Comparison of ENCODE assay signal across 29 mouse cellular contexts in genomic region chr12:75806281-75806680, GRCm38 (mm10). TPM values are rescaled to one million over a fixed set of nuclear protein-coding genes. Genes with fewer than 3 reads are reported as not detected.
DNase-seq lines count a peak whose midpoint lies in the region; ATAC-seq and TF ChIP-seq lines count a peak whose summit lies in the region.
"Had no signal": no experiment of that assay in that cellular context is flagged by ENCODE, and none has a peak within 500 bp of the region (broad histone marks: within the 10 kb centered on the region; RNA-seq: fewer than 3 reads in every experiment).

No protein-coding gene starts in this region.

- H3K27me3 ChIP-seq in liver, adult 2 months (ENCODE audit: control insufficient read depth, insufficient read depth, low read length): no peaks in the 10 kb centered on the region
- no peaks in the 10 kb centered on the region for H3K27me3 ChIP-seq in liver, postnatal 0 days (ENCODE audit: insufficient read depth, low read length)
- no peaks in the 10 kb centered on the region for H3K27me3 ChIP-seq in intestine, embryonic 16.5 days (replicated peaks; ENCODE audit: control insufficient read depth, insufficient read depth, low read length)
- H3K27me3 ChIP-seq: forebrain, embryonic 13.5 days; hindbrain, embryonic 15.5 days; kidney, embryonic 15.5 days; limb, embryonic 13.5 days; liver, embryonic 12.5 days; neural tube, embryonic 13.5 days had no signal

- peak; percentile 33 for DNase-seq in adrenal gland, adult 2 months
- DNase-seq in adrenal gland, adult 8-10 months: no peak
- peak; percentile 28 for DNase-seq in cerebellum, adult 18-20 months
- DNase-seq in cerebellum, adult 9-11 months: no peak
- peak; percentile 38 for DNase-seq in liver, adult 2 months (ENCODE audit: extremely low read depth, low read depth, low spot score)
- DNase-seq in liver, postnatal 0 days: no peak
- no peak for DNase-seq in spleen, adult 18-20 months
- DNase-seq: gastrocnemius, postnatal 10 days; heart, postnatal 14 days; kidney, adult 18-20 months; lung, adult 18-20 months; lung, postnatal 10 days; right cerebral cortex, postnatal 4 days; thymus, adult 2 months; thymus, postnatal 36 days had no signal

- 76% methylated on average over 4 of the region's 4 CpGs for WGBS in liver, adult 2 months
- 70% methylated on average over 4 of the region's 4 CpGs for WGBS in liver, postnatal 0 days (ENCODE audit: insufficient replicate concordance)
- WGBS in intestine, embryonic 16.5 days: 78% methylated on average over 4 of the region's 4 CpGs

- no peak for ATAC-seq in liver, postnatal 0 days
- no peak for ATAC-seq in intestine, embryonic 16.5 days
- ATAC-seq: forebrain, embryonic 13.5 days; inflammation-experienced regulatory T-cells, adult 6 months; liver, embryonic 12.5 days had no signal

- no peak overlapping the region for H3K4me3 ChIP-seq in liver, adult 2 months (ENCODE audit: insufficient read depth, low read depth, low read length)
- H3K4me3 ChIP-seq in liver, postnatal 0 days (ENCODE audit: low read depth, low read length): no peak overlapping the region
- no peak overlapping the region for H3K4me3 ChIP-seq in intestine, embryonic 16.5 days (ENCODE audit: low read length)
- H3K4me3 ChIP-seq: forebrain, embryonic 13.5 days; hindbrain, embryonic 10.5 days; hindbrain, embryonic 15.5 days; kidney, embryonic 15.5 days; layer of hippocampus, adult 2 months; limb, embryonic 13.5 days; liver, embryonic 12.5 days; midbrain, embryonic 10.5 days; myocyte; neural tube, embryonic 13.5 days had no signal

- no peaks in the 10 kb centered on the region; the same call in 1 of the 2 replicates for H3K79me2 ChIP-seq in liver, adult 2 months (ENCODE audit: control insufficient read depth, insufficient read depth, low read length)

- H3K4me1 ChIP-seq in liver, adult 2 months (ENCODE audit: control insufficient read depth, insufficient read depth, low read length): no peaks in the 10 kb centered on the region
- no peaks in the 10 kb centered on the region for H3K4me1 ChIP-seq in liver, postnatal 0 days (ENCODE audit: insufficient read depth)
- H3K4me1 ChIP-seq in intestine, embryonic 16.5 days (ENCODE audit: control insufficient read depth, insufficient read depth, low read length): no peaks in the 10 kb centered on the region
- H3K4me1 ChIP-seq: forebrain, embryonic 13.5 days; hindbrain, embryonic 10.5 days; hindbrain, embryonic 15.5 days; kidney, embryonic 15.5 days; limb, embryonic 13.5 days; liver, embryonic 12.5 days; midbrain, embryonic 10.5 days; neural tube, embryonic 13.5 days had no signal

- TF ChIP-seq POLR2A in liver, adult 2 months (IDR thresholded peaks at IDR 0.05; ENCODE audit: extremely low read depth, insufficient read depth, low read length): no peak

- H3K9me3 ChIP-seq in liver, postnatal 0 days (ENCODE audit: low read length): no peaks in the 10 kb centered on the region
- H3K9me3 ChIP-seq in intestine, embryonic 16.5 days (ENCODE audit: control insufficient read depth, low read length): no peaks in the 10 kb centered on the region
- H3K9me3 ChIP-seq: forebrain, embryonic 13.5 days; G1E; hindbrain, embryonic 10.5 days; hindbrain, embryonic 15.5 days; kidney, embryonic 15.5 days; limb, embryonic 13.5 days; liver, embryonic 12.5 days; midbrain, embryonic 10.5 days; neural tube, embryonic 13.5 days had no signal

- H3K27ac ChIP-seq in liver, adult 2 months (replicated peaks; ENCODE audit: insufficient read depth, low read depth, low read length): no peak overlapping the region
- no peak overlapping the region for H3K27ac ChIP-seq in liver, postnatal 0 days (ENCODE audit: low read depth)
- no peak overlapping the region for H3K27ac ChIP-seq in intestine, embryonic 16.5 days (ENCODE audit: low read length)
- H3K27ac ChIP-seq: forebrain, embryonic 13.5 days; hindbrain, embryonic 10.5 days; hindbrain, embryonic 15.5 days; kidney, embryonic 15.5 days; layer of hippocampus, adult 2 months; limb, embryonic 13.5 days; liver, embryonic 12.5 days; macrophage; midbrain, embryonic 10.5 days; neural tube, embryonic 13.5 days had no signal

- no peak for TF ChIP-seq EP300 in liver, postnatal 0 days (IDR thresholded peaks at IDR 0.05; ENCODE audit: low read depth)

- no peaks in the 10 kb centered on the region for H3K36me3 ChIP-seq in liver, adult 2 months (ENCODE audit: control insufficient read depth, insufficient read depth, low read length)
- no peaks in the 10 kb centered on the region for H3K36me3 ChIP-seq in liver, postnatal 0 days (replicated peaks; ENCODE audit: insufficient read depth, low read length)
- H3K36me3 ChIP-seq in intestine, embryonic 16.5 days (ENCODE audit: control insufficient read depth, insufficient read depth, low read length): no peaks in the 10 kb centered on the region
- H3K36me3 ChIP-seq: G1E; hindbrain, embryonic 10.5 days; hindbrain, embryonic 15.5 days; kidney, embryonic 15.5 days; limb, embryonic 13.5 days; liver, embryonic 12.5 days; midbrain, embryonic 10.5 days; neural tube, embryonic 13.5 days had no signal

- no peak for TF ChIP-seq CTCF in liver, adult 2 months (IDR thresholded peaks at IDR 0.05; ENCODE audit: low read depth, low read length)
- TF ChIP-seq CTCF in liver, postnatal 0 days (IDR thresholded peaks at IDR 0.05; ENCODE audit: low read depth): no peak

- no peak overlapping the region for H3K9ac ChIP-seq in liver, adult 2 months (ENCODE audit: low read depth, low read length)
- no peak overlapping the region for H3K9ac ChIP-seq in liver, postnatal 0 days (replicated peaks)
- H3K9ac ChIP-seq in intestine, embryonic 16.5 days (ENCODE audit: low read depth, low read length): no peak overlapping the region
- H3K9ac ChIP-seq: forebrain, embryonic 13.5 days; hindbrain, embryonic 15.5 days; kidney, embryonic 15.5 days; limb, embryonic 13.5 days; liver, embryonic 12.5 days; neural tube, embryonic 13.5 days had no signal

- no peak overlapping the region for H3K4me2 ChIP-seq in liver, postnatal 0 days (ENCODE audit: low read depth, low read length)
- no peak overlapping the region for H3K4me2 ChIP-seq in intestine, embryonic 16.5 days (ENCODE audit: low read depth, low read length)
- H3K4me2 ChIP-seq: forebrain, embryonic 13.5 days; hindbrain, embryonic 15.5 days; kidney, embryonic 15.5 days; limb, embryonic 13.5 days; liver, embryonic 12.5 days; neural tube, embryonic 13.5 days had no signal

RNA-seq across cellular contexts. Expression of gene Syne2, which starts 11.7 kb away (rescaled TPM):
- total RNA-seq in adrenal gland, adult 2 months (2021): 10 to 100 TPM; 44.3 to 45.1 TPM
- 19.1 and 19.5 TPM in 2 replicates for polyA plus RNA-seq in adrenal gland, adult 2 months (2012; rRNA removed)
- total RNA-seq in adrenal gland, adult 8-10 months (2022): 10 to 100 TPM; 44.7 to 90.5 (median 59.6) TPM
- 31.3 and 43.0 TPM in 2 replicates for total RNA-seq in liver, adult 2 months (2014; rRNA removed)
- polyA plus RNA-seq in liver, adult 2 months (2012; rRNA removed): 8.1 and 12.0 TPM in 2 replicates
- 4.9 and 6.3 TPM in 2 replicates for polyA plus RNA-seq in liver, postnatal 0 days (2015; fragmentation: Nextera tagmentation; extraction: Ambion mirVana)
- polyA plus RNA-seq in intestine, embryonic 16.5 days (2015; fragmentation: Nextera tagmentation; extraction: Ambion mirVana): 26.1 and 28.4 TPM in 2 replicates
- polyA plus RNA-seq: G1E had no signal

Comparison
In these comparisons a context has a peak if more than half of its experiments do, and no peak if none do; other contexts are left out.
1. DNase-seq: peak in adrenal gland, adult 2 months (single experiment), cerebellum, adult 18-20 months (2 of 2) and liver, adult 2 months (single experiment); none in adrenal gland, adult 8-10 months (single experiment), cerebellum, adult 9-11 months (single experiment), liver, postnatal 0 days (single experiment) and spleen, adult 18-20 months (0 of 2).